Mouse (Mus musculus) megakaryocyte, embryonic 14.5 days (primary cell): ENCODE measurements around the gene Zfp710.

Experiments
- FLI1 ChIP-seq: IDR thresholded peaks from 2 replicates; pipeline ENCODE4 v1.6.1; 2012; ENCODE audit warnings: low read length, inconsistent platforms, mixed read lengths
- GATA1 ChIP-seq: IDR thresholded peaks from 3 replicates; pipeline ENCODE4 v1.6.1; 2012; ENCODE audit warnings: mixed read lengths, low read length, inconsistent platforms, borderline replicate concordance

DNA sequence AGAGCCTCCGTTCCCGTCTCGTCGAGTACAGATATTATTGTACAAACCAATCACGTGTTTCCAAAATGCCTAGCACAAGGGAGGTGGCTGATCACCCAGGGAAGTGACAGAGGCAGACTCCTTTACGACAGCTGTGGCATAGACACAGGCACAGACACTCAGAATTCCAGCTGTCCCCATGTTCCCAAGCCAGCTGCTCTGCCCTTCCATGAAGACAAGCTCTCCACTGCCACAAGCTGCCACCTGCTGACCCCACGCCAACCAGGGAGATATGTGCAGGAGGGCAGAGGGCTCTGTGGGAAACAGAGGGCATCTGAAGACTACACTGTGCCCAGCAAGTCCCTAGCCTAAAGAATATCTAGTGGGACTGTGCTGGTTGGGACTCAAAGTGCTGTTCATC is 37.9 kb upstream of the Zfp710 start:
- TF ChIP-seq GATA1 (no peak), FLI1 (no peak)
